Mouse (Mus musculus) cerebellum, adult 8-10 months (tissue): Measurements from ENCODE around the gene Map3k14.
"Not testable (repeated sequence)": the region's sequence is repeated elsewhere in the genome, so short reads cannot be mapped to it uniquely, and the experiment has no call there.

ENCODE experiments used
- DNase-seq: peaks from one replicate; pipeline ENCODE4 v3.0.0; 2022

The Map3k14 gene

GRCm38 (mm10) chr11:103267346-103268219 lies at the start of gene Map3k14:
Gene Map3k14, minus strand, starts transcription at chr11:103267472.
- peak; percentile 98 for DNase-seq

- no peak for DNase-seq
These were observed 48.1 kb upstream of the Map3k14 start for GRCm38 (mm10) chr11:103315379-103315778.

DNA sequence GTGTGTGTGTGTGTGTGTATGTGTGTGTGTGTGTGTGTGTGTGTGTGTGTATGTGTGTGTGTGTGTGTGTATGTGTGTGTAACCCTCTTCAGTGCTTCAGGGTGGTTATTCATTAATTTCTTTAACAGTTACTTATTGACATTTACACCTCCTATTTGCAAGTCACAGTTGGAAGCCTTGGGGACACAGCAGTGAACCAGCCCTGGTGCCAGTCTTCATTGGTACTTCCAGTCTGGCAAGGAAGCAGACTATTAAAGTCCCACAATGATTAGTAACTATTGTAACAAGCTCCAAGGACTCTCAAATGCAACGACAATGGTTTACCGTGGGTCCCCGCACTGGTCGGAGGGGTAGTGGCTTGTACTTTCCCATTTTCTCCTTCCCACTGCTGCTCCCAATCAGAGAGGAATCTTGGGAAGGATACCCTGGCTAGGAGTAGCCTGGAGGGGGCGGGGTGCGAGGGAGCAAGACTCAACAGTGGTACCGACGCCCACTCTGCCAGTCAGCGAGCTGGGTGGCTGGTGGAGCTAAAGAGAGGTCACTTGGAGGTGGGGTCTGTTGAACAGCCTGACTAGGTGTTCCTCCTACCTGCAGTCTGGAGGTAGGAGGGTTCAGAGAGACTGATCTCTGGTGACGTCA lies 47.6 kb upstream of the Map3k14 start:
- no peak for DNase-seq

GRCm38 (mm10) chr11:103313542-103313941 lies 46.3 kb upstream of the Map3k14 start:
- DNase-seq = no peak

- no peak for DNase-seq
These were observed 45.5 kb upstream of the Map3k14 start for GRCm38 (mm10) chr11:103312655-103313255.

DNA sequence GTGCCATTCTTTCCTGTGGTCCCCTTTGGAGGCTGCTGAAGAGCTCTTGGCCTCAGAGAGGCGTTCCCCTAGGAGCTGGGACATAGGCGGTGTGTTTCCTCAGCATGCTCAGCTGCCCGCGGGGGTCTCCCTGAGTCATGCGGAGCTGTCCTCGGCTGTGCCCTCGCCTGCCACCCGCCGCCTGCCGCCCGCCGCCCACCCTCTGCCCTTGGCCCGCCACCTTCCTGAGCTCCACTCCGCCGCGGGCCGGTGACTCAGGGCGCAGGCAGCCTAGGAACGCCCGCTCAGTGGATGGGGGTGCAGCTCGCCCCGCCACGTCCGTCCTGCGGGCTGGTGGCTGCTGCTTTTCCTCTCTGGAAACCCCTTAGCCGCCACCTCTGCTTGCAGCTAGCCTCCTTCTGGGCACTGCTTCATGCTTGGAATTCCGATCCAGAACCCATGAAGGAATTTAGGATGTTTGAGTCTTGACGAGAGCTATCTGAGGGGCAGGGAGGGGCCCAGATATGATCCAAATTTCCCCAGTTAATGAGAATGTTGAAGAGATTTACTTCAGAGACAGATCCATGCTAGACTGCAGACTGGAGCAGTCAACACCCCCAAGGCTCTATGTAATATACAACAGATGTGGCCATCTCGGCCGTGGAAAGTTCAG lies 44.8 kb upstream of the Map3k14 start:
- no peak for DNase-seq

DNA sequence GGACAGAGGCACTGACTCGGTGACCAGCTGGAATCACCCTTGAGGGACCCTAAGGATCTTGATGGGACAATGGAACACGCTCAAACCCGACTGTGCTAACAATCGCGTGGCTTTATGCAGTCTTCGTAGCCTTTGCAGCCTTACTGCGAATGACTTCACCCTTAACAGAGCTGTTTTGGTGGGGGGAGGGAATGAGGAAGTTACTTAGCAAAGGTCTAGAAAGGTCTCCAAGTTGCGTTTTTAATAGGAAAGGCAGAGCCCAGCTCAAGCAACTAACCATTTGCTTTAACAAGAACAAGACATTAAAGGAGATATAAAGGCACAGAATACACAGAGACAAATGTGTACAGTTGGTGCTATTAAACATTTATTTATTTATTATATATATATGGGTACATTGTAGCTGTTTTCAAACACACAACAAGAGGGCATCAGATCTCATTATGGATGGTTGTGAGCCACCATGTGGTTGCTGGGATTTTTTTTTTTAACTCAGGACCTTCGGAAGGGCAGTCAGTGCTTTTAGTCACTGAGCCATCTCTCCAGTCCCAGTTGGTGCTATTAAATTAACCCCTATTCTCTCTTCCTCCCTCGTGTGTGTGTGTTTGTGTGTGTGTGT lies 42.8 kb upstream of the Map3k14 start:
- no peak for DNase-seq

- no peak for DNase-seq
These were observed 40.6 kb upstream of the Map3k14 start for GRCm38 (mm10) chr11:103307910-103308309.

GRCm38 (mm10) chr11:103304525-103304924 lies 37.3 kb upstream of the Map3k14 start:
- no peak for DNase-seq

- DNase-seq = no peak
These were observed 27.5 kb upstream of the Map3k14 start for GRCm38 (mm10) chr11:103294772-103295171.

- no peak for DNase-seq
These were observed 26.8 kb upstream of the Map3k14 start for GRCm38 (mm10) chr11:103294066-103294465.

DNA sequence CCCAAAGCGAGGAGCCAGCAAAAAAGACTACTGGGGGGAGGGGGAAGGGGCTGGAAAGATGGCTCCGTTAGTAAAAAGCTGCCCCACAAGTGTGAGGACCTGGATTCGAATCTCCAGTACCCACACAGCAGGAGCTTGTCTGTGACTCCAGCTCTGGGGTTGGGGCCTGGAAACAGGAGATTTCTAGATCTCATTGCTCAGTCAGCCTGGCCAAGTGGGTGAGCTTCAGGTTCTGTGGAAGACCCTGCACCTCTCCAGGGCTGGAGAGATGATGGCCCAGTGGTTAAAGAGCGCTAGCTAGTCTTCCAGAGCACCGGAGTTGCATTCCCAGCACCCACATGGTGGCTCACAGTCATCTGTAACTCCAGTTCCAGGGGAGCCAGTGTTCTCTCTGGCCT lies 25.6 kb upstream of the Map3k14 start:
- DNase-seq = no peak

- DNase-seq = no peak
These were observed 25.0 kb upstream of the Map3k14 start for GRCm38 (mm10) chr11:103292152-103292889.

- DNase-seq = not testable (repeated sequence)
These were observed 23.6 kb upstream of the Map3k14 start for GRCm38 (mm10) chr11:103290841-103291240.

DNA sequence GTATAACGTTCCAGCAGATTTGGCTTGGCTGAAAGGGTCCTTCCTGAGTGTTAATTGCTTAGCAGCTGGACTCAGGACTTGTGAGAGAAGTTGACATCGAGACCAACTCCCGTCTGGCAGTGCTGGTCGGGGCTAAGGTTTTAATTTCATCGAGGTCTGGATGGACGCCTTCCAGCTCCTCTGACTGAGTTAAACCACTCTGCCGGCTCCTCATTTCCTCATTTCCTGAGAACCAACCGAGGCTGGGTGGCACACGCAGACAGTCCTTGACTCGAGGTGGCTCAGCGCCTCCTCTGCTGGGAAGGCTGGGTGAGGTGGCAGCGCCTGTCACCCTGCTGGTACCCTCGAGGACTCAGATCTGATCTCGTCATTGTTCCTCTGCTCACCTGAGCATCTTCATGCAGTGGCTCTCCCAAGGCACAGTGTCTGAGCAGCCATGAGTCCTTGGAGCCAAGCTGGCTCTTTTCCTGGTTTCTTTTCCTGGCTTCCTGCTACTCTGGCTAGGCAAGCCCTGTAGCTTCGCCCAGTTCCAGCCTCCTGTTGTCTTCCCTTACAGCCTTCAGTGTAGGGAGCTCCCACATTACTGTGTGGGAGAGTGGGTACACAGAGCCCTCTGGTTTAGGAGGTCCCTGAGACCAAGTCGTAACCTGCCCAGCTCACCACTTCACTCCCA lies 21.2 kb upstream of the Map3k14 start:
- DNase-seq = no peak

GRCm38 (mm10) chr11:103286910-103287309 lies 19.6 kb upstream of the Map3k14 start:
- DNase-seq = no peak

GRCm38 (mm10) chr11:103285951-103286350 lies 18.7 kb upstream of the Map3k14 start:
- no peak for DNase-seq

DNA sequence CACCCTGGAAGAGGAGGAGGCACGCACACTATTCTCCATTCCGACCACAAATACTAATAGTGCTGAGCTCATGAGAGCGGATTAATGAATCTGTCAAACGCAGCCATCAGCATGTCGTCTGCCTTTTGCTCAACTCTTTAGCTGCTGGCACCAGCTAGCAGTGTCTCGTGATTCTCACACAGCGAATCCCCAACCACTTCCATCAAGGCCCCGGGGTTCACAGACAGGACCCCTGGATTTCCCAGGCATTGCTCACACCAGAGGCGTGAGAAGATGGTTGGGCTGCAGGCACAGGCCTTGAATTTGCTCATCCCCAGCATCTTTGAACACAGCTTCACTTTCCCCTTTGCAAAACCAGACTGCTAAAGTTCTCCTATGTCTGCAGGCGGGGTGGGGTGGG lies 18.0 kb upstream of the Map3k14 start:
- no peak for DNase-seq

- DNase-seq = no peak
These were observed 14.5 kb upstream of the Map3k14 start for GRCm38 (mm10) chr11:103281784-103282183.

- no peak for DNase-seq
These were observed 9.2 kb upstream of the Map3k14 start for GRCm38 (mm10) chr11:103276450-103276849.

DNA sequence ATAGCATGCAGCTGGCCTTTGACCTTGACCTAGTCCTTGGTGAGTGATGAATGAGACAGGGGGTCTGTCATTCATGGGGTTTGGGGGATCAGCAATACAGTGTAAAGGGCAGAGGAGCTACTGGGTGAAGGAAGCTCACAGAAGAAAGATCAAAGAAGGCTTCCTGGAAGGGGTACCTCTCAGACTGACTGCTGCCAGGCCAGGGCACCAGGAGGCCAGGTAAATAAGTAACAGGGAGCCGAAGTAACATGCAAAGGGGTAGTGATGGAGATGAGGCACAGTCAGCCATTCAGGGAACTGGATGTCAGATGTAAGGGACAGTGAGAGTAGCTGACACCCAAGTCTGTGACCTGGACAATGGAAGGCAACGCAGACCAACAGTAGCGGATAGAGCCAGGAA lies 5.6 kb upstream of the Map3k14 start:
- no peak for DNase-seq

- DNase-seq = no peak
These were observed 4.7 kb upstream of the Map3k14 start for GRCm38 (mm10) chr11:103271979-103272378.
